Mouse (Mus musculus): Measurements from ENCODE around the gene 2700081O15Rik.
A peak's percentile ranks its signal among the peaks of the same experiment; 100 is the strongest.

Gene 2700081O15Rik

GRCm38 (mm10) chr19:7420841-7421601 is 3.6 kb downstream of the 2700081O15Rik start:
- DNase-seq, result no peak

GRCm38 (mm10) chr19:7421602-7422591 is 4.5 kb downstream of the 2700081O15Rik start:
- DNase-seq, result peak; percentile 63

- DNase-seq, result no peak
Observed at GRCm38 (mm10) chr19:7422656-7423027, 5.2 kb downstream of the 2700081O15Rik start.

GRCm38 (mm10) chr19:7423028-7423655 is 5.7 kb downstream of the 2700081O15Rik start:
- peak; percentile 88 for DNase-seq

GRCm38 (mm10) chr19:7423656-7424030 is 6.2 kb downstream of the 2700081O15Rik start:
- no peak for DNase-seq

GRCm38 (mm10) chr19:7424131-7424530 is 6.7 kb downstream of the 2700081O15Rik start:
- no peak for DNase-seq

GRCm38 (mm10) chr19:7424590-7425397 is 7.4 kb downstream of the 2700081O15Rik start:
- DNase-seq, result no peak

GRCm38 (mm10) chr19:7425398-7425775 is 8.0 kb downstream of the 2700081O15Rik start:
- no peak for DNase-seq

- DNase-seq, result no peak
Observed at GRCm38 (mm10) chr19:7434887-7435286, 17.5 kb downstream of the 2700081O15Rik start.

- DNase-seq, result peak; percentile 73
Observed at GRCm38 (mm10) chr19:7436061-7436970, 18.9 kb downstream of the 2700081O15Rik start.

GRCm38 (mm10) chr19:7438295-7438694 is 20.9 kb downstream of the 2700081O15Rik start:
- no peak for DNase-seq

GRCm38 (mm10) chr19:7441493-7441892 is 24.1 kb downstream of the 2700081O15Rik start:
- peak; percentile 76 for DNase-seq

- no peak for DNase-seq
Observed at GRCm38 (mm10) chr19:7445105-7445504, 27.7 kb downstream of the 2700081O15Rik start.

GRCm38 (mm10) chr19:7445596-7445995 is 28.2 kb downstream of the 2700081O15Rik start:
- no peak for DNase-seq

- no peak for DNase-seq
Observed at GRCm38 (mm10) chr19:7456803-7457202, 39.4 kb downstream of the 2700081O15Rik start.

- no peak for DNase-seq
Observed at GRCm38 (mm10) chr19:7458901-7459300, 41.5 kb downstream of the 2700081O15Rik start.

GRCm38 (mm10) chr19:7459370-7459769 is 41.9 kb downstream of the 2700081O15Rik start:
- no peak for DNase-seq

- DNase-seq, result no peak
Observed at GRCm38 (mm10) chr19:7467915-7468314, 50.5 kb downstream of the 2700081O15Rik start.

- no peak for DNase-seq
Observed at GRCm38 (mm10) chr19:7470643-7471042, 53.2 kb downstream of the 2700081O15Rik start.

Data from lung, postnatal 14 days (tissue).